Mouse (Mus musculus) lung, embryonic 14.5 days (tissue): ENCODE measurements around the gene Gm17093. TPM values are rescaled to one million over a fixed set of nuclear protein-coding genes. Genes with fewer than 3 reads are reported as not detected.
"Not testable (repeated sequence)": the region's sequence is repeated elsewhere in the genome, so short reads cannot be mapped to it uniquely, and the experiment has no call there.

Experiments used
- ATAC-seq: fragments of 200-750 bp; cut with Nextera tagmentation; 2 replicates; pipeline ENCODE4 v1.8.0; 2017; ENCODE audit warnings: mild to moderate bottlenecking, moderate TSS enrichment, moderate library complexity; ENCODE audit not compliant: insufficient read depth
- DNase-seq: peaks from one replicate; pipeline ENCODE4 v3.0.0-alpha.2; 2015
- H3K27ac ChIP-seq: fragments of 300-500 bp; sonication (generic); 2 replicates; pipeline ENCODE4 v1.5.1; 2014; ENCODE audit warnings: low read depth, mild to moderate bottlenecking, moderate library complexity
- H3K27me3 ChIP-seq: fragments of 300-500 bp; sonication (generic); 2 replicates; pipeline ENCODE4 v1.6.1; 2014; ENCODE audit warnings: low read length, control low read depth; ENCODE audit not compliant: insufficient read depth
- H3K36me3 ChIP-seq: fragments of 300-500 bp; sonication (generic); 2 replicates; pipeline ENCODE4 v1.6.1; 2014; ENCODE audit warnings: control low read depth; ENCODE audit not compliant: insufficient read depth
- H3K4me1 ChIP-seq: fragments of 300-500 bp; sonication (generic); 2 replicates; pipeline ENCODE4 v1.6.1; 2014; ENCODE audit warnings: antibody characterized with exemption, control low read depth; ENCODE audit not compliant: insufficient read depth
- H3K4me2 ChIP-seq: fragments of 300-500 bp; sonication (generic); 2 replicates; pipeline ENCODE4 v1.6.1; 2014; ENCODE audit warnings: mild to moderate bottlenecking
- H3K4me3 ChIP-seq: fragments of 300-500 bp; sonication (generic); 2 replicates; pipeline ENCODE4 v1.5.1; 2014; ENCODE audit warnings: low read depth, low read length
- H3K9ac ChIP-seq: fragments of 300-500 bp; sonication (generic); 2 replicates; pipeline ENCODE4 v1.6.1; 2014
- H3K9me3 ChIP-seq: fragments of 300-500 bp; sonication (generic); 2 replicates; pipeline ENCODE4 v1.6.1; 2016; ENCODE audit warnings: low read depth, low read length, control low read depth
- WGBS: fragments of 180-500 bp; shearing (Covaris S2); extraction: QIAGEN DNeasy Blood & Tissue Kit; methylation state at CpG from one replicate; pipeline ENCODE4 v1.1.7; 2014; 5-methylcytosine and 5-hydroxymethylcytosine counted together
- polyA plus RNA-seq: library from polyadenylated mRNA; unstranded; fragments of >200 nt; fragmentation: Nextera tagmentation; extraction: Ambion mirVana; gene quantifications from 2 replicates; pipeline ENCODE4 v1.2.1, GENCODE M21; 2014

Gene Gm17093
- not detected in 2 replicates for polyA plus RNA-seq

- 82% methylated on average over 5 of the region's 5 CpGs for WGBS
- H3K27me3 ChIP-seq, H3K27ac ChIP-seq, ATAC-seq, DNase-seq, H3K9me3 ChIP-seq, H3K36me3 ChIP-seq, H3K4me2 ChIP-seq, H3K4me3 ChIP-seq, H3K9ac ChIP-seq, H3K4me1 ChIP-seq: not testable (repeated sequence)
These were observed at the start of gene Gm17093 for GRCm38 (mm10) chr14:44517976-44518375. TSS of gene Gm17093 (plus strand) at chr14:44518276.

DNA sequence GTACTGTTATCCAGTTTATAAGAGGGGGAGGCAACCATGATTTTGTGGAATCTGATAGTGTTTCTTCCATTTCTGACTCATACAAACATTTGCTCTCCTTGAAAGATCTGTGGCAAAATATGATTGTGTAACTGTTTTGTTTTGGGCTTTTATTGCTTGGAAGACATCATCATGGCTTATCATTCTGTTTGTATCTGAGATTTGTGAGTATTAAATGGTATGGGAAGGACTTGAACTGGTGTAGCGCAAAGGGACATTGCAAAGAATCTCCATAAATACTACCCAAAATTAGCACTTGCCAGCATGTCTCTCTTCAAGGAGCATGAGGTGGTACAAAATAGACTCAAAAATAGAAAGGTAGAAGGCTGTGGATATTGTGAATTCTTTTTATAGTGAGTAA lies 25.9 kb upstream of the Gm17093 start, which contains the start of gene BC061237:
Gene BC061237, plus strand, starts transcription at position 301 of the 400 bp plus-strand sequence.
- H3K36me3 ChIP-seq, H3K27ac ChIP-seq, H3K9me3 ChIP-seq, H3K4me3 ChIP-seq, H3K27me3 ChIP-seq, H3K4me1 ChIP-seq, H3K9ac ChIP-seq, DNase-seq, ATAC-seq, H3K4me2 ChIP-seq: not testable (repeated sequence)
- WGBS, result 100% methylated on average over 1 of the region's 1 CpGs

GRCm38 (mm10) chr14:44547961-44548360 lies 29.9 kb downstream of the Gm17093 start:
- H3K27ac ChIP-seq, DNase-seq, H3K9ac ChIP-seq, H3K4me3 ChIP-seq, H3K4me2 ChIP-seq, ATAC-seq, H3K4me1 ChIP-seq, H3K9me3 ChIP-seq, H3K36me3 ChIP-seq, H3K27me3 ChIP-seq: not testable (repeated sequence)
- WGBS, result 66% methylated on average over 3 of the region's 5 CpGs

Other genes starting within 250 kb of the Gm17093 start
- not detected in 2 replicates for gene Gm8220, start 232.7 kb upstream of the Gm17093 start, polyA plus RNA-seq
- gene Gm5930, start 179.7 kb upstream of the Gm17093 start, polyA plus RNA-seq, result not detected in 2 replicates
- gene Gm8229, start 152.9 kb upstream of the Gm17093 start, polyA plus RNA-seq, result not detected in 2 replicates
- gene Gm3371, start 107.6 kb upstream of the Gm17093 start, polyA plus RNA-seq, result not detected in 2 replicates
- not detected in 2 replicates for gene Gm8232, start 84.6 kb upstream of the Gm17093 start, polyA plus RNA-seq
- gene BC061237, start 25.8 kb upstream of the Gm17093 start, polyA plus RNA-seq, result not detected in 2 replicates
- gene Gm8247, start 64.9 kb downstream of the Gm17093 start, polyA plus RNA-seq, result not detected in 2 replicates
- not detected in 2 replicates for gene Gm5624, start 109.7 kb downstream of the Gm17093 start, polyA plus RNA-seq
- gene Gm8257, start 188.2 kb downstream of the Gm17093 start, polyA plus RNA-seq, result not detected in 2 replicates
- not detected in 2 replicates for gene Gm8267, start 232.1 kb downstream of the Gm17093 start, polyA plus RNA-seq